Mouse (Mus musculus): ENCODE measurements at regions not wholly inside any gene's neighbourhood (a gene's known extent, or its start where the extent isn't known, plus 50 kb on each side); places are given as distances from the start of the nearest gene placed in this dataset.

DNA sequence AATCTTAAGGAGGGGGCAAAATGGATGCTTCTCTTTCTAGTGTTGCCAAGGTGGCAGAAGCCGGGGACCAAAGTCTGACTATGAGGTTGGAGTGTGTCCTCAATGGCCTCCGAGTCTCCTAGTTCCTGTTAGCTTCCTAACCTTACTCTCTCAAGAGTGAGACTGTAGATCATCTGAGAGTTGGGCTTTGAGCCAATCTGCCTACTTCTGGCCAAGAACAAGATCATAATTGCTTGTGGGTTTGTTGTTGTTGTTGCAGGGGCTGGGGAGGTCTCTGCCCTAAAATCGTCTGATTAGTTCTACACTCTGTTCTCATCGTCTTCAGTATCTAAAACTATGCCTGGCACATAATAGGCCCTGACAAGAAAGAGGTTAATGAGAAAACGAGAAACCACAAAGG, 110.8 kb upstream of the Syt6 start:
- DNase-seq (ENCODE audit: low read depth) = no peak

DNA sequence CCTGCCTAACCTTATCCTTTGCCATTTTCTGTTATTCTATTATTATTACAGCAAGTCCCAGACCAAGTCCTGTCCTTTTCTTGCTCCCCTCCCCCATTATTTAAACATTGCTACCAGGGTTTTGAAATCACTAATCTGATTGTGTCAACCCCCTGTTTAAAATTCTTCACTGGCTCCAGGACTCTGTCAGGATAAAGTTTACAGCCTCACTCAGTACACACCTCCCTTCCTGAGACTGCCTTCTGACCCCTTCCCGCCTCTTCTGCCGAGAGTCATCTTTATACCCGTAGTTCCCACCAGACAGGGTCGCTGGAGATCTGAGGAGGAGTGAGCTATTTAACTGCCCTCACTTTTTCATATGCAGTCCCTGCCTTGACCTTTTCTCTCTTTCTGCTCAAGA, 110.3 kb upstream of the Syt6 start:
- DNase-seq (ENCODE audit: low read depth) = no peak

DNA sequence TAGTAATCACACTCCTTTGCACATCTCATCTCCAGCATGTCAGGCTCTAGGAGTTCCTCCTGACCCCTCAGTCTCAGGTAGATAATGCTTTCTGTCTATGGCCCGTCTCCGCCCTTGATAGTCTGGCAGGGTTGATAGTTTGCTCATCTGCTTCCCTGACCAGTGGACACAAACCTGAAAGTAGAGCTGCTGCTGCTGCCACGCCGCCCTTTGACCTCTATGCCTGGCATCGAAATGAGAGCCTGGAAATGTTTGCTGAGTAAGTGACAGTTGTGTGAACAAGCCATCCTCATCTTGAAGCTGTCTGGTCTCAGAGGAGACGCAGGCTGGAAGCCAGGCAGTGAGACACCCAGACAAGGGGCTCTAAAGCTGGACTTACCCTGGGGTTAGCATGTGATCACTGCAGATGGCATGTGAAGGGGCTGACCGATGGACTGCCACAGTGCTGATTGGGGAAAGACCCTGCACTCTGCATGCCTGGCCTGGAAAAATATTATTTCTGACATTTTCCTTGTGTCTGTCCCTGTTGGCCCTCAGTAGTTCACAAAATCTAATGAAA, 109.8 kb upstream of the Syt6 start:
- DNase-seq (ENCODE audit: low read depth) = no peak

DNA sequence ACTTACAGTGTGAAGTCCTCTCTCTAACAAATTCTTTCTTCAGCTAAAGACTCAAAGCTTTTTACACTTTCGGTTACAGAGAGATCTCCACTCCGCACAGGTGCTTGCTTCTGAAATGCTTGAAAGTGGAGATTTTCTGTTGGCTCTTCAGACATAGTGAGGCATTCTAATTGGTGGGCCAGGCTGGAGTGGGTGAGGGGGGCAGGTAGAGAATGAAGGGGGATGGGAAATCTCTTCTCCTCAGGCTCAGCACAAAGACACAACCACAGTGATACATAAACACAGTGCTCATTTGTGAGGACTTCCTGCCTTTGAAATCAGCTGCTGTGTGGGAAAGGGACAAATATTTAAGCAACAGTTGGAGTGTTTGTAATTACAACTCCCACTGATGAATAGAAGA, 109.1 kb upstream of the Syt6 start:
- DNase-seq (ENCODE audit: low read depth) = no peak

DNA sequence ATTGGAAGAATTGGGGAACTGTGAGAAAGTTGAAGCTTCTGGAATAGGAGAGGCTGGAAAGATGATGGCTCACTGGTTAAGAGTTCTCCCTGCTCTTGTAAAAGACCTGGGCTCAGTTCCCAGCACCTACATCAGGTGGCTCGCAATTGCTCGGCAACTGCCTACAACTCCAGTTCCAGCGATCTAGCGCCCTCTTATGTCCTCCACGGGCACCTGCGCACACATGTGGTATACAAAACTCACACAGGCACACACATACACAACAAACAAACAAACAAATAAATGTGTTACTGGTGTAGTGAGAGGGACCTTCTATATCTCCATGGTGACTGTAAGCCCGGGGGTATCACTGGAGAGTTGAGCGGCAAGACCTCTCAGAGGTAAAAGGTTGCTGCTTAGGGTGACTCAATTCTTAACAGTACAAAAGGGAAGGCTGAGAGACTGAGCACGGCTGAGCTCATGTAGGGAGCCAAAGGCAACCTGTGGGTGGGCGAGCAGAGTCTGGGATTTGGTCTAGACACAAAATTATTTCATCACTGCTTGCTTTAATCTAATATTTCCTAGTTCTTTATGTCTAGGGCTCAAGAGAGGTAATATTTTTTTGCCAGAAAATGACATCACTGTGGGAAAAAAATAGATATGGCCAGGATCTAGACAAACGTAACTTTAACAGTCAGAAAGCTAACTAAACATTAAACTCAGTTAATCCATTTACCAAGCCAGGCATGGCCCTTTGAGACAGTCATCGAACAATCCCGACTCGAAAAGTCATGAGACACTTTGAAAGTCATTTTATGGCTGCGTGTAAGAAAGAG, 104.2 kb upstream of the Syt6 start:
- DNase-seq (ENCODE audit: low read depth) = no peak

DNA sequence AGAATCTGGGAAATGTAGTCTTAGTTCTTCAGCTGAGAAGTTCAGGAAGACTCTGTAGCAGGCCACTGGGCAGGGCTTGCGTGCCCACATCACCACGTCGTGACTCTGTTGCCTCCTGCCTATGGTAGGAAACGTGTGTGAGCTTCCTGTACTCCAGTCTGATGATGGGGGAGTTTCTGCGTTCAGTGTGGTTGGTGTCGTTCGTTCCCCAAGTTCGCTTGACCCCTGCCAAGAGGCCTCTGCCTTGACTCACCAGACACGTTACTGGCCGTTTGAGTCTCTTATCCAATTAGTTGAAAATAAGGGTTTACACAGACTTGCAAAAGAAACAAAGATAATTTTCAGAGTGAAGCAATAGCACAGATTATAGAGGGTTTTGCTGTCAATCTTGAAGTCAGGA, 102.4 kb upstream of the Syt6 start:
- DNase-seq (ENCODE audit: low read depth) = no peak

DNA sequence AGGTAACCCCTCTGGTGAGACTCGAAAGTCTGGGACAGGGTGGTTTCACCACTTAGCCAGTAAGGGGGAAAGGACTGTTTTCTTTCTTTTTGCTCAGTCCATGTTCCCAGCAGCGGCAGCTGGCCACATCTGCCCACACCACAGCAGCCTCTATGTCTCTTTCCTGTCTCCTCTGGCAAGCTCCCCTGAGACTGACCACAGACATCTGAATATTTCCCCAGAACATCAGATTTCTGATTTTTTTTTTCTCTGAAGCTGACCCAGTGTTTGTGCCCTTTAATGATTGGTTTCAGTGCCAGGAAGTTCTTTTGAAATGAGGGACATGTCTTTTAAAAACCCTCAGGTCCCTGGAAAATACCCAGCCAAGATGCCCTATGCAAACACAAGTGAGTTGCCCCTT, 101.7 kb upstream of the Syt6 start:
- no peak for DNase-seq (ENCODE audit: low read depth)

DNA sequence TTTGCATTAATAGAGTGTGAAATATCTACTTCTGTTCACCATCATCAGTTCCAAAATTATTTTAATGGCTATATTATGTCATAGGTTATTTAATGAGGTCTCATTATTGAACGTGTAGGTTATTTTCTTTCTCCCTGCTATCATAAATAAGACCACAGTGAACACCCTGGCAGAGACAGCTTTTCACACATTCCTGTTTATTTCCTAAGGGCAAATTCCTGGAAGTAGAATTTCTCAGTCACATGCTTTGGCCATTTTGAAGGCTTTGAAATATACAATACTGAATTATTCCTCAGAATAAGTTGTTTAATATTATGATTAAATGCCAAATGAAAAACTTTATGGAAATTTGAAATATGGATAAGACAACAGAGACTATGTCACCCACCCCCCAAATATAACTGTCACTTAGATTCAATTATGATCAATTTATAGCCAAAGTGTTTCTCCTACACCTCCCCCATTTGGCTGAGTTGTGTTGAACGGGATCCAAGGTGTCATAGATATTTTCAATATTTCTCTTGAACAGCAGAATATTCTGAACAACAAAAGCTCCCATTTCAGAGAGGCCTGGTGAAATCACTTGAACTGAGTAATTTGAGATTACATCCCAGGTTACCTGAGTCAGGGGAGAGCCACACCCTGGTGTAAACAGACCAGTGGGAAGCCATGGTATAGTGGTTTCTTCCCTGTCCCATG, 95.0 kb upstream of the Syt6 start:
- no peak for DNase-seq (ENCODE audit: low read depth)

DNA sequence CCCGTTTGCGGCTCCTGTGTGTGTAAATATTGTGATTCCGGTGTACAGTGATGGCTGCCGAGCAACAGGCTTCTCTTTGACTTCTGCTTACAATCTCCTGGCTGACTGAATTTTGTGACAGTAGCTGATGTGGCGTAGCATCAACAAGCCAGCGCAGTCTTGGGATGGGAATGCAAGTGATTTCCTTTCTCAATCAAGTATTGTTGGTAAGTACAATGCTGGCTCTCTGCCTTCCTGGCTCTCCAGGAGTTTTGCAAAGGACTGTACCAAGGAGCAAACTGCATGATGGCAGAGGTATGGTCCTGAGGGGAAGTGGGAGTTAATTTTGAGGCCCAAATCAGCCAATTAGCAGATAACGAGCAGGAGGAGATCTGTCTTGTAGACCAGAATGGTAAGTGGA, 94.4 kb upstream of the Syt6 start:
- DNase-seq (ENCODE audit: low read depth) = no peak

DNA sequence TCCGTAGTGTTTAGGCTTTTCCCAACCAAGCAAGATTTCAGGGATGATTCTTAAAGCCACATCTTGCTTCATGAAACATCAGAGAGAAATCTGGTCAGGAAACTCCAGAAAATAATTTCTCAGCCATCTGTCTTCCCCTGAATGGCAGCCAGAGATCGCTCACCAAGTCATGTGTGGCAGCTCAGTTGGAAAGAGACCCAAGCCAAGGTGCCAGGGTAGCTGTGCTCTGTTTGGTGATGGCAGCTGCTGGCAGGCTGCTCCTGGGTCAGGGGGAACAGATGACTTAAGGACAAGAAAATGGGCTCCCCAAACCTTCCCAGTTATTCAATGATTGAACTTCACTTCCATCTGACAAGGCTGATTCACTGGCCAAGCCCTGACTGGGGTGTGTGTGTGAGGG, 91.7 kb upstream of the Syt6 start:
- DNase-seq (ENCODE audit: low read depth) = no peak

DNA sequence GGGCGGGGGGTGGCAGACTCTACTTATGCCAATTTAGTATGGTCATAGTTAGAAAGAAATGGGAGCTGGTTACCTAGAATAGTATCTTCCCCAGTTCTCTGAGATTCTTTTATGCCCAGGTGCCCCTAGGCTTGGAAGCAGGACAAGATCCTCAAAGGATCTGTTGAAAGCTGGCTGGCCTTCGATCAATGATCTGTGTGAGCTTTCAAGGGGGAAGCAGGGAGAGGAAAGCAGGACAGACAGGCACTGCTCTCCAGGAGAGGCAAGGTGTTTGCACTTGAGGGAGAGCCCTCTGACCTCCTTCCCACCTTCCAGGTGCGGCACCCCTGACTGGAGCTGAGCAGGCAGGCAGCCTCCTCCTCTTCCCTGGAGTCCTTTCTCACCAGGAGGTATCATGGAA, 91.3 kb upstream of the Syt6 start:
- DNase-seq (ENCODE audit: low read depth) = no peak

DNA sequence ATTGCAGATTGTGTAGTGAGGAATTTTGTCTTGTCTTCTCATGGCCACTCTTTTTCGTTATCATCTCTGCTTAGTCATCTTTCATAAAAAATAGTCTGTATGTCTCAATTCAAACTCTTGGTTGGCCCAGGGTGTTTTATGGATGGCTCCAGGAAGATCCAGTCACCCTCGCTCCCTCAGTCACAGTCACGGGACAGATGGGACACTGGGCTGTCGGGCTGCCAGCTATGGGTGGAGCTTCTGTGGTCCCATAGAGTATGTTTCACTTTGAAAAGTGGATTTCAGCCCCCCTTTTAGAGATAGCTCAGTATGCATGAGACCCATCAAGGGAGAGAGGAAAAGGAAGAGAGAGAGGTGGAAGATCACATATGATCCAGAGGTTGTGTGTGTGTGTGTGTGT, 85.2 kb upstream of the Syt6 start:
- DNase-seq (ENCODE audit: low read depth) = no peak

DNA sequence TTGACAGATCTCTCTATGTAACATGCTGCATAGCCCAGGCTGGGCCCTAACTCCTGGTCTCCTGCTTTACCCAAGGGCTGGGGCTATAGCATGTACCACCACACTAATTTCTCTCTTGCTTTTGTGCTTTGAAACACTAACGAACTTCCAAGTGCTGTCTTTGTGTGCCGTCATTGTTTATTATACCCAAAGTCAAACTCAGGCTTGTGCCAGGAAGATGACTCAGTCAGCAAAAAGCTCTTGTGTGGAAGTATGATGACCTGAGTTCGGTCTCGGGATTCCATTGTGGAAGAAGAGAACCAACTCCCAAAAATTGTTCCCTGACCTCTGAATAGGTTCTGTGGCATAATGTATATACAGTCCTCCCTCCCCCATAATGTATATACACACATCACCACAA, 84.1 kb upstream of the Syt6 start:
- DNase-seq (ENCODE audit: low read depth) = no peak

DNA sequence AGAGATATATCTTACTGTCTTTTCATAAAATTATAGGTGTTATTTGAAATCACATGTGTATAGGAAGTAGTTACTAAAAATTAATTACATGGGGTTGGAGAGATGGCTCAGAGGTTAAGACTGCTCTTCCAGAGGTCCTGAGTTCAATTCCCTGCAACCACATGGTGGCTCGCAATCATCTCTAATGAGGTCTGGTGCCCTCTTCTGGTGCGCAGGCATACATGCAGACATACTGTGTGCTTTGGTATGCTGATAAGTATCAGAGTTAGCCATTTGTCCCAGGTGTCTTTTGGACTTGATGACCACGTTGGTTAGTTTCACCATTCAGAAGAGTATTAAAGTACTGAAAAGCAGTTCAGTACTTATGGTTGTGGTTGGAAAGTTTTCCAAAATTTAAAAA, 82.8 kb upstream of the Syt6 start:
- DNase-seq (ENCODE audit: low read depth) = no peak

DNA sequence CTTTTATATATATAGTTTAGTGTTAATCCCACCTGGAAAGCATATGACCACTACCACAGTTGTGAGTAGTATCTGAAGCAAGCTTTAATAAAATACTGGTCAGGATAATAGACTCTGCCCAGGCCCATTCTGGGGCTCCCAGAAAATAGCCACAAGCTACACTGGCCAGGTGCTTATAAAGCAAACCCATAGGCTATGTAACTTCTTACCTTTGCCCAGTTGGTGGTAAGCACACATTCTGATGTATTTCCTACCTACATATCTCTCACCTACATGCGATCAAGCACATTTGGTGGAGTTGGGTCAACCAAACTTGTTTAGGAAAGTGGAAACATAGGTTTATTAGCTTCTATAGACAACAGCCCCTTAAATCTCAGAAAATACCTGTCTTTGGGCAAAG, 81.4 kb upstream of the Syt6 start:
- DNase-seq (ENCODE audit: low read depth) = no peak

DNA sequence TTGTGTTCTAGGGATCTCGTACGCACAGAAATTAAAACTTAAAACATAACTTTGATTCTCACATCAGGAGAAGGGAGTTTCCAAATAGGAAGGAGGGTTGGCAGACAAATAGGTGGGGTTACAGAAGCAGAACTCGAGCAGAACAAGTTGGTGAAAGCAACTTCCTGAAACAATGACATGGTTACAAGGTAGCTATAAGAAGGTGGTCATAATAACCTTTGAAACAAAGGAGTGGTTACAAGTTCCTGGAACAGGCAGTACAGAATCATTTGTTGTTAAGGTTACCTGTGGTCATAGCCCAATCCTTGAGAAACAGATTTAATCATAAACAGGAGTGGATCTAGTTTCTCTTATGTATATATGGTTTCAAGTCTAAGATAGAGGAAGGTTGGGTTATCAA, 81.0 kb upstream of the Syt6 start:
- DNase-seq (ENCODE audit: low read depth) = no peak

DNA sequence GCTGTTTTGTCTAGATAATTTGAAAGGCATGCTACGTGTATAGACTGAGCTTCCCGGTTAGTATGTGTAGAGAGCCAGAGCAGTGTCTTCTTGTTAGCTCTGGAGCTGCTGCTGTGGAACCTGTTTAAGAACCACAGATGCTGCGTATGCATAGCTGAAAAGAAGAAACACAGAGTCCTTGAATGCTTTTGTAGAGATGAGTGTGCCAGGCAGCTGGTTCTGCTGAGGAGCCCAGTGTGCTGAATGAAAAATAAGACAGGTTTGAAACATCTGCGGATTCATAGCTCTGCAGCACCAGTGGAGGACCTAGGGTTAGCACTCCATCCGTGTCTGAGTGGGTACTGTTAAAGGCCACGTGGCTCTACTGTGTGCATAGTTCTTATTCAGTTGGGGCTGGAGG, 78.9 kb upstream of the Syt6 start:
- no peak for DNase-seq (ENCODE audit: low read depth)

DNA sequence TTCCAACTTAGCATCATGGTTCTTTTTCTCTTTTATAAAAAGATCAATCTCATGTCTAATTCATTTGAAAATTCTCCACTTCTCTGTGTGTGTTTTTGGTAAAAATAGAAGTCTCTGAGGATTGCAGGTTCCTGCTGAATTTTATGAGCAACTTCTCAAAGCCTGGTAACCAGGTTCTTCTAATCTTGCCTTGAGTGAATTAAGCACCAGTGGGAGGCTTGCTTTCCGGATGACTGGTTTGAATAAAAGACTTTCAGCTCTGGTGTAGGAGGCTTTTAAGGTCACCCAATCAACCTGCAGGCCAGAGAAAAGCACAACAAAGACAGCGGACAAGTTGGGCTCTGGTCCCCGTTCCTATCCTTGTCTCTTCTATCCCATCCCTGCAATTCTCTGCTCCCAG, 78.3 kb upstream of the Syt6 start:
- no peak for DNase-seq (ENCODE audit: low read depth)

DNA sequence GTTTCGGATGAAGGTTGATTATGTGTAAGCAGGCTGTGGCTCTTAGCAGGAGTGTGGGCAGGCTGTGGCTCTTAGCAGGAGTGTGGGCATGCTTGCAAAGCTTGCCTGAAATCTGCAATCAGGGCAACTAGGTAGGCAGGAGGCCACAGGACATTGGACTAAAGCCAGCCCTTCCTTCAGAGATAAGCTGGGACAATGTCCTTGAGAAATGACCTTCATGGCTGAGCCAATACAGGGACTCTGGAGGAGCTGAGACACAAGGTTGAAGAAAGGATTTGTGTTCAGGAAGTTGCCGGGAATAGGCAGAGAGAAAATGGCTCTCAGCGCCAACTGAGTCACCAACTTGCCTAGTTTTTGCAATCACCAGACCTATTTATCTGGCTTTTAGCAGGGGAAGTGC, 77.3 kb upstream of the Syt6 start:
- DNase-seq (ENCODE audit: low read depth) = no peak

DNA sequence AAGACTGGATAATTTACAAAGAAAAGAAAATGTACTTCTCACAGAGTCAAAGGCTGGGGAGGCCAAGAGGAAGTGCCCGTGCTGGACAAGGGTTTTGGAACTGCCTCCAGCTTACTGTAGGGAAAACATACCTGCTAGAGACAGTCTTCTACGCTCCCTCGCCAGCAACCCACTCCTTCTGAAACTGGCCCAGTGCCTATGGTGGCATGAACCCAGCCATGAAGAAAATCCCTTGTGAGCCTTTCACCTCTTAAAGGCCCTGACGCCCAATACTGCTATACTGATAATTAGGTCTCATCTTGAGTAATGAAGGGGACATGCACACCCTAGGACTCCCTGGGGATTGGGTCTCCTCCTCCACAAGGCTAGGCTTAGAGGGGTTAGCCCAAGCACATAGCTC, 76.6 kb upstream of the Syt6 start:
- DNase-seq (ENCODE audit: low read depth) = no peak

DNA sequence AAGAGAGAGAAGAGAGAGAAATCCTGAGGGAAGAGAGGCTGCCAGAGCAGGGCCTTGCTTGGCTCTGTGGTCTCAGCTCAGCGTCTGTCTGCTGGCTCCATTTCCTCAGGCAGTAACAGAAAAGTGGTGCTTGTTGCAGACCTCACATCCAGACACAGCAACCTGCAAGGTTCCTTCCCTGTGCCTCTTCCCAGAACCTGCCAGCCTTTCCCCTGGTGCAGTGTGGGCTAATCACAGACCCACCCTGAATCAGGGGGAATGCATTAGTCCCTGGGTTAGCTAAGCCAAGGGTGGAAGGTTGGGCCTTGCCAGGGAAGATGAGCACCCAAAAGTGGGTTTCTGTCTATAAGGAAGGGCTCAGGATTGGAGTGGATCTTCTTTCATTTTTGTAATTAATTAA, 75.2 kb upstream of the Syt6 start:
- no peak for DNase-seq (ENCODE audit: low read depth)

DNA sequence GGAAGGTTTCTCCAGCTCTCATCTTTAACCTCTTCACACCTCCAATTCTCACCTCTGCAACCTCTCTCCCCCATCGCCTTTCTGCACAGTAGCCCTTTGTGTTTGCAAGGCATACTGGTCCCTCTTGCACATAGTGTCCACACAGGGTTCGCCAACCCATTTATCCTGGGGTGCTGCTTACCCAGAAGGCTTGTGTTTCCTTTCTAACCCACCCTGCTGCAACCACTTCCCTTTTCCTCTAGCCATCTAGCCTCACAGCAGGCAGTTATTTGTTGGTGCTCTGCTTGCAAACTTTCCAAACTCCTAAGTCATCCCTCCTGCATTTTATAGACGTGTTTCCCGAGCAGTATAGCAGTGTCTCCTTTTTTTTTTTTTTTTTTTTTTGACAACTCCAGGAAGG, 74.7 kb upstream of the Syt6 start:
- no peak for DNase-seq (ENCODE audit: low read depth)

DNA sequence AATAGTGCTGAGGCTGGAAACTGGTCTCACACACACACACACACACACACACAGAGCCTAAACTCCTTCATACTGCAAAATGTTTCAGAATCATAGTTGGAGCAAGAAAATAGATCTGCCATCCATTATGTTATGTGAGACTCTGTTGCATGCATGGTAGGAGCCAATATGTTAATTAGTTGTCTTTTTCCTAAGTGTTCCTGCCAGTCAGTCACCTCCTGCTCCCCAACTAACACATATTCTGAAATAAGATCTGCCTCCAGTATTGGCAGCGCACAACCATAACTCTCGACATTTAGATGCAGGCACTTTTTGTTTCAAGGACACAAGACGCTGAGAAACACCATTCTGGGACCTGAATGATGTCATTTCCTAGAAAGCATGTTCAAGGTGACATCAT, 70.9 kb upstream of the Syt6 start:
- DNase-seq (ENCODE audit: low read depth) = no peak

DNA sequence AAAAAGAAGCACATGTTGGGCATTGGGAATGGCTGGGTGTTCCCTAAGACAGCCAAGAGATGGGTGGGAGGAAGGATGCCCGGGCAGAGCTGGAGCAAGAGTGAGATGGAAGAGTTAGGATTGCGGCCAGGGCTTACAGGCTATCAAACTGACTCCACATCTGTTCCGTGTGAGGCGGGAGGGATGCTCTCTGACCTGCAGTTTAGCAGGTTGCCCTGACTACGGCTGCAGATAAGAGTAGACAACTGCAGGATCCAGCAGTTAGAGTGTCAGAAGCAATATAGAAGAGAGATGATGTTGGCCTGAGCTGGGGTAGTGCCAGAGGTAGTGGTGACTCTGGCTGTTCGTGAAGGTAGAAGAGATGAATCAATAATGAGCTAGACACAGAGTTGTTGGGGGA, 61.6 kb upstream of the Syt6 start:
- no peak for DNase-seq (ENCODE audit: low read depth)

All from c-Kit-positive CD71-positive TER-119-negative erythroid progenitor cells, embryonic 14.5 days (primary cell).